Mouse (Mus musculus) E14TG2a.4 (cell line): ENCODE data around the gene Clic3.

ENCODE experiments used
- CTCF ChIP-seq: conservative IDR thresholded peaks from 2 replicates; pipeline ENCODE4 v1.5.1; 2014; ENCODE audit warnings: low read length
- POU5F1 ChIP-seq: IDR thresholded peaks from 2 replicates; pipeline ENCODE4 v1.6.1; 2014; ENCODE audit warnings: low read length, borderline replicate concordance

DNA sequence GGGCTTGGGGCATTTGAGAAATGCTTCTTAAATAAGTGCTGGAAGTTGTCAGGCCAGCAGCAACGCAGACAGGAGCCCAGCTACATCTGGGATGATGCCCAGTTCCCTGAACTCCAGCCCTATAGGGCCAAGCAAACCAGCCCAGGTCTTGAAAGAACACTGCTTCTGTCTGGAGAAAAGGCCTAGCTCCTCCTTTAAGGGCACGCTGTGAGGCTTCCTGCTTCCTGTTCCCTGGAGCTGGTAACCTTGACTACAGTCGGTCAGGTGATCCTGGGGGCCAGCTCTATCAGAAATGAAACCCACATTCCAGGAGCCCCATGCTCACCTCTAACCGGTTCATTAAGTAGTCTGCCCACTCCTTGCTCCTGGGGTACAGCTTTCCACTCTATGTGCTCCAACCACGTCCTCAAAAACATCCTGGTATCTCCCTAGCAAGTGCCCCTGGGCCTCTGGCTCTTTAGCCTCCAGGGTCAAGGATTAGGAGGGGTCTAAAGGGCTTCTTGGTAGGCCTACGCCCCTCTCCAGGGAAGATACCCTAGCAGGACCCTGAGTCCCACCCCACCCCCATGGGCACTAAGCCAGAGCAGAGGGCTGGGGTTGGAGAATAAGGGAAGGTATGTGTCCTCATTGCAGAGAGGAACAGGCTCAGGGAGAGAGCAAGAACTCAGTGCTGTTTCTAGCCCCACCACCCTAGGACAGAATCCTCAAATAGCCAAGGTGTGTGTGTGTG lies 41.4 kb downstream of the Clic3 start:
- TF ChIP-seq CTCF (no peak), POU5F1 (no peak)
